Mouse (Mus musculus): ENCODE data around the gene Olfr491. TPM values are rescaled to one million over a fixed set of nuclear protein-coding genes. Genes with fewer than 3 reads are reported as not detected.

The Olfr491 gene
- not detected for polyA plus RNA-seq (2017; shearing (Covaris generic))

GRCm38 (mm10) chr7:108313151-108313550 is at the start of gene Olfr491:
Gene Olfr491, plus strand, starts transcription at chr7:108313451.

DNA sequence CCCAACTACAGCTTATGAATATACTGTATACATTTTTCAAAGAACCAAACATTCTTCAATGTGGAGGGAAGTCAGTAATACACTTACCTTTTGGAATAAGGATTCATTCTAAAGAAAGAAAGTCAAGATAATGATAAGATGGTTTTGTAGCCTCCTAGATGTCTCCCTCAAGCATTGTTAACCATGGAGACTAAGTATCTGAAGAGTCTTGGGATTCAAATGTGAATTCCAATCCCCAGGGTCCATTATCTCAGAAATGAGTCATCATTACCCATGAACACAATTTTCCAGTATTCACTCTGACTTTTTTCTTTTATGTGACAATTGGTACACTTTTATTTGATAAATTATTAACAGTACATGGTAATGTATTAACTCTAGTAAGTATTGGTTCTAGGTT is 24.4 kb upstream of the Olfr491 start, which contains the start of gene Olfr490:
Gene Olfr490, minus strand, starts transcription at position 101 of the 400 bp plus-strand sequence.

DNA sequence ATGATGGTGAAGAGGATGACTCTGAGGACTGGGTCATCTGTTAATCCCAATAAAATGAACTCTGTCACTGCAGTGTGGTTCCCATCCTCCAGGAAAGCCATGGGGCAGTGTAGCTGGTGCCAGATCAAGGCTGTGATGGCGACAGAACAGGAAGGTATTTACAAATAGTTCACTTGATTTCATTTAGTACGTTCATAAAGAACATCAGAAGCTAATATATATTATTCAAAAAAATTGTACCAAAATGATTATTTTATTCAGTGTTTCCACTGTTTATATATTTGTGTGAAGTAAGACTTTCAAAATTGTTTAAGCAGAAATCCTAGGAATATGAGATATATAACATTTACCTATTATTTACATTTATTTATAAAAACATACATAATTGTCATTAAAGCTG is 10.3 kb downstream of the Olfr491 start, which contains the start of gene Olfr492:
Gene Olfr492, minus strand, starts transcription at position 101 of the 400 bp plus-strand sequence.

DNA sequence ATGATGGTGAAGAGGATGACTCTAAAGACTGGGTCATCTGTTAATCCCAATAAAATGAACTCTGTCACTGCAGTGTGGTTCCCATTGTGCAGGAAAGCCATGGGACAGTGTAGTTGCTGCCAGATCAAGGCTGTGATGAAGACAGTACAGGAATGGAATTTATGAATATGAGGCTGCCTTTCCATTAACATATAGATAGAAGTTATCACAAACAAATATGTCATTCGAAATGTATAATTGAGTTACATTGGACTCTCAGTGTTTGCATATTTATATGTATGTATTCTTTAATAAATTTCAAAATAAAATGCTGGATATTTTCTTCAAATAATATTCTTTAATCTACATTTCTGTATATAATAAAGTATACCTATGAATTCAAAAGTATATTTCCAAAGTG is 33.6 kb downstream of the Olfr491 start, which contains the start of gene Olfr493:
Gene Olfr493, minus strand, starts transcription at position 101 of the 400 bp plus-strand sequence.

GRCm38 (mm10) chr7:108365035-108365434 is 51.8 kb downstream of the Olfr491 start, which contains the start of gene Olfr494:
Gene Olfr494, plus strand, starts transcription at chr7:108365335.

Other genes starting within 250 kb of the Olfr491 start
- not detected for gene Olfr480, start 246.1 kb upstream of the Olfr491 start, polyA plus RNA-seq (2017; shearing (Covaris generic))
- gene Olfr481, start 233.6 kb upstream of the Olfr491 start, polyA plus RNA-seq (2017; shearing (Covaris generic)): 0.06 TPM
- gene Olfr482, start 215.9 kb upstream of the Olfr491 start, polyA plus RNA-seq (2017; shearing (Covaris generic)): 0.12 TPM
- not detected for gene Olfr483, start 212.6 kb upstream of the Olfr491 start, polyA plus RNA-seq (2017; shearing (Covaris generic))
- 0.10 TPM for gene Olfr484, start 186.0 kb upstream of the Olfr491 start, polyA plus RNA-seq (2017; shearing (Covaris generic))
- not detected for gene Olfr485, start 153.6 kb upstream of the Olfr491 start, polyA plus RNA-seq (2017; shearing (Covaris generic))
- not detected for gene Olfr486, start 140.7 kb upstream of the Olfr491 start, polyA plus RNA-seq (2017; shearing (Covaris generic))
- not detected for gene Olfr487, start 98.8 kb upstream of the Olfr491 start, polyA plus RNA-seq (2017; shearing (Covaris generic))
- not detected for gene Olfr488, start 55.1 kb upstream of the Olfr491 start, polyA plus RNA-seq (2017; shearing (Covaris generic))
- gene Olfr490, start 24.5 kb upstream of the Olfr491 start, polyA plus RNA-seq (2017; shearing (Covaris generic)): not detected
- not detected for gene Olfr492, start 10.2 kb downstream of the Olfr491 start, polyA plus RNA-seq (2017; shearing (Covaris generic))
- gene Olfr493, start 33.5 kb downstream of the Olfr491 start, polyA plus RNA-seq (2017; shearing (Covaris generic)): not detected
- gene Olfr494, start 51.9 kb downstream of the Olfr491 start, polyA plus RNA-seq (2017; shearing (Covaris generic)): not detected
- not detected for gene Olfr495, start 79.7 kb downstream of the Olfr491 start, polyA plus RNA-seq (2017; shearing (Covaris generic))
- not detected for gene Olfr497, start 107.0 kb downstream of the Olfr491 start, polyA plus RNA-seq (2017; shearing (Covaris generic))
- gene Olfr498, start 151.9 kb downstream of the Olfr491 start, polyA plus RNA-seq (2017; shearing (Covaris generic)): not detected
- not detected for gene Olfr502, start 211.6 kb downstream of the Olfr491 start, polyA plus RNA-seq (2017; shearing (Covaris generic))
- not detected for gene Olfr503, start 231.1 kb downstream of the Olfr491 start, polyA plus RNA-seq (2017; shearing (Covaris generic))

All from CD4-positive, CD25-positive, alpha-beta regulatory T cell, adult 9 weeks (primary cell).